Mouse (Mus musculus) lung, adult 2 months (tissue): ENCODE results near the gene Lama5.

Experiments used
- CTCF ChIP-seq: fragments of 200-500 bp; IDR thresholded peaks from 2 replicates; pipeline ENCODE4 v1.5.1; 2011; ENCODE audit warnings: mild to moderate bottlenecking, low read length, control low read depth; ENCODE audit not compliant: insufficient read depth
- POLR2A ChIP-seq: fragments of 200-500 bp; IDR thresholded peaks from 2 replicates; pipeline ENCODE4 v1.6.1; 2011; ENCODE audit warnings: low read depth, mild to moderate bottlenecking, control low read depth, low read length, borderline replicate concordance; ENCODE audit errors: extremely low read depth

DNA sequence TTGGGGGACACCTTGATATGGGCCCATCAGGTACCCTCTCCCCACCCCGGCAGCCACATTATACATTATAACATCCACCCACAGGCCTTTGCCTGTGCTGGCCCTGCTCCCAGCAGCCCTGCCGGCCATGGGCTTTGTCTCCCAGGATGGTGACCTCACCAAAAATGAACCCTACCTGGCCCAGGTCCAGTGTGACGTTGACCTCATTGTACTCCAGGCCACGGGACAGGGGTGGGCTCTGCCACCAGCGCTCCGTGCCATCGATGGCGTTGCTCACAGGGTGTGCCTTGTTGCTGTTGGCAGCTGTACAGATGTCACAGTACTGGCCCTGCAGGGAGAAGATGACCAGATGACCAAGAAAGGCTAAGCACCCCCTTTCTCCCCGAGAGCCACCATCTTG lies 4.6 kb downstream of the Lama5 start:
- no peak for TF ChIP-seq CTCF
- TF ChIP-seq POLR2A = no peak
